Mouse (Mus musculus): Measurements from ENCODE around the gene Rhag. TPM values are rescaled to one million over a fixed set of nuclear protein-coding genes. Genes with fewer than 3 reads are reported as not detected.

Gene Rhag
- total and polyA plus RNA-seq, 2 experiments from 2014 or later: not detected

- H3K36me3 ChIP-seq (ENCODE audit: insufficient read depth, low read length): no peaks in the 10 kb centered on the region
- no peaks in the 10 kb centered on the region for H3K27me3 ChIP-seq (ENCODE audit: insufficient read depth, low read length)
- no peak for TF ChIP-seq CTCF (IDR thresholded peaks at IDR 0.05; ENCODE audit: low read depth)
- H3K27ac ChIP-seq: no peak overlapping the region
- H3K9ac ChIP-seq (replicated peaks; ENCODE audit: low read length): no peak overlapping the region
- no peaks in the 10 kb centered on the region for H3K4me1 ChIP-seq (ENCODE audit: insufficient read depth, low read length)
- DNase-seq (ENCODE audit: low spot score): no peak
- H3K9me3 ChIP-seq (ENCODE audit: low read length): no peaks in the 10 kb centered on the region
- no peak overlapping the region for H3K4me3 ChIP-seq (ENCODE audit: low read length)
- H3K4me2 ChIP-seq (ENCODE audit: low read depth, low read length): no peak overlapping the region
- 85% methylated on average over 4 of the region's 4 CpGs for WGBS
- no peak for ATAC-seq
Observed at GRCm38 (mm10) chr17:40885155-40885554, 74.2 kb downstream of the Rhag start.

GRCm38 (mm10) chr17:40887849-40888536 lies 77.1 kb downstream of the Rhag start:
- Histone ChIP-seq H3K27ac (no peak overlapping the region), H3K27me3 (ENCODE audit: insufficient read depth, low read length) (no peaks in the 10 kb centered on the region), H3K4me2 (ENCODE audit: low read depth, low read length) (no peak overlapping the region), H3K4me3 (ENCODE audit: low read length) (no peak overlapping the region), H3K36me3 (ENCODE audit: insufficient read depth, low read length) (no peaks in the 10 kb centered on the region), H3K9ac (replicated peaks; ENCODE audit: low read length) (no peak overlapping the region), H3K9me3 (ENCODE audit: low read length) (no peaks in the 10 kb centered on the region), H3K4me1 (ENCODE audit: insufficient read depth, low read length) (no peaks in the 10 kb centered on the region)
- no peak for TF ChIP-seq CTCF (IDR thresholded peaks at IDR 0.05; ENCODE audit: low read depth)
- ATAC-seq (no peak), DNase-seq (ENCODE audit: low spot score) (no peak)
- WGBS: 80% methylated on average over 4 of the region's 4 CpGs

Other genes starting within 250 kb of the Rhag start
- not detected in 2 replicates for gene Esp6, start 249.6 kb upstream of the Rhag start, total RNA-seq (2014; rRNA removed)
- not detected in 2 replicates for gene Esp6, start 249.6 kb upstream of the Rhag start, polyA plus RNA-seq (2015; fragmentation: Nextera tagmentation; extraction: Ambion mirVana)
- gene Esp4, start 212.5 kb upstream of the Rhag start, total RNA-seq (2014; rRNA removed): not detected in 2 replicates
- gene Esp4, start 212.5 kb upstream of the Rhag start, polyA plus RNA-seq (2015; fragmentation: Nextera tagmentation; extraction: Ambion mirVana): not detected in 2 replicates
- not detected in 2 replicates for gene Esp3, start 179.1 kb upstream of the Rhag start, total RNA-seq (2014; rRNA removed)
- gene Esp3, start 179.1 kb upstream of the Rhag start, polyA plus RNA-seq (2015; fragmentation: Nextera tagmentation; extraction: Ambion mirVana): not detected in 2 replicates
- not detected in 2 replicates for gene Esp1, start 84.0 kb upstream of the Rhag start, total RNA-seq (2014; rRNA removed)
- gene Esp1, start 84.0 kb upstream of the Rhag start, polyA plus RNA-seq (2015; fragmentation: Nextera tagmentation; extraction: Ambion mirVana): not detected in 2 replicates
- gene Crisp2, start 4.1 kb upstream of the Rhag start, total RNA-seq (2014; rRNA removed): not detected in 2 replicates
- 0.20 TPM in 1 of 2 replicates, not detected in the other for gene Crisp2, start 4.1 kb upstream of the Rhag start, polyA plus RNA-seq (2015; fragmentation: Nextera tagmentation; extraction: Ambion mirVana)
- 1.2 and 1.9 TPM in 2 replicates for gene 9130008F23Rik, start 69.4 kb downstream of the Rhag start, total RNA-seq (2014; rRNA removed)
- 0.89 TPM in 2 replicates for gene 9130008F23Rik, start 69.4 kb downstream of the Rhag start, polyA plus RNA-seq (2015; fragmentation: Nextera tagmentation; extraction: Ambion mirVana)
- not detected in 2 replicates for gene Glyatl3, start 103.2 kb downstream of the Rhag start, total RNA-seq (2014; rRNA removed)
- gene Glyatl3, start 103.2 kb downstream of the Rhag start, polyA plus RNA-seq (2015; fragmentation: Nextera tagmentation; extraction: Ambion mirVana): not detected in 2 replicates
- 12.3 and 12.8 TPM in 2 replicates for gene Mut, start 123.6 kb downstream of the Rhag start, total RNA-seq (2014; rRNA removed)
- 19.8 and 23.9 TPM in 2 replicates for gene Mut, start 123.6 kb downstream of the Rhag start, polyA plus RNA-seq (2015; fragmentation: Nextera tagmentation; extraction: Ambion mirVana)
- 4.1 and 4.7 TPM in 2 replicates for gene Cenpq, start 123.9 kb downstream of the Rhag start, total RNA-seq (2014; rRNA removed)
- gene Cenpq, start 123.9 kb downstream of the Rhag start, polyA plus RNA-seq (2015; fragmentation: Nextera tagmentation; extraction: Ambion mirVana): 12.4 and 13.7 TPM in 2 replicates